Mouse (Mus musculus) liver, embryonic 12.5 days (tissue): Measurements from ENCODE around the gene Gtf2ird1. TPM values are rescaled to one million over a fixed set of nuclear protein-coding genes. Genes with fewer than 3 reads are reported as not detected.
A peak's percentile ranks its signal among the peaks of the same experiment; 100 is the strongest.

ENCODE experiments used
- ATAC-seq: fragments of 200-750 bp; cut with Nextera tagmentation; 2 replicates; pipeline ENCODE4 v1.8.0; 2017; ENCODE audit warnings: moderate number of reproducible peaks, mild to moderate bottlenecking, moderate library complexity
- H3K27ac ChIP-seq: fragments of 300-500 bp; sonication (generic); 2 replicates; pipeline ENCODE4 v1.5.1; 2016; ENCODE audit warnings: mild to moderate bottlenecking
- H3K27me3 ChIP-seq: fragments of 300-500 bp; sonication (generic); replicated peaks from 2 replicates; pipeline ENCODE4 v1.6.1; 2016; ENCODE audit warnings: mild to moderate bottlenecking, moderate library complexity
- H3K36me3 ChIP-seq: fragments of 300-500 bp; sonication (generic); 2 replicates; pipeline ENCODE4 v1.6.1; 2016; ENCODE audit warnings: mild to moderate bottlenecking, moderate library complexity
- H3K4me1 ChIP-seq: fragments of 300-500 bp; sonication (generic); 2 replicates; pipeline ENCODE4 v1.6.1; 2016
- H3K4me2 ChIP-seq: fragments of 300-500 bp; sonication (generic); 2 replicates; pipeline ENCODE4 v1.6.1; 2016; ENCODE audit warnings: mild to moderate bottlenecking, moderate library complexity
- H3K4me3 ChIP-seq: fragments of 300-500 bp; sonication (generic); 2 replicates; pipeline ENCODE4 v1.5.1; 2016; ENCODE audit warnings: mild to moderate bottlenecking, moderate library complexity
- H3K9ac ChIP-seq: fragments of 300-500 bp; sonication (generic); 2 replicates; pipeline ENCODE4 v1.6.1; 2016; ENCODE audit warnings: mild to moderate bottlenecking, moderate library complexity
- H3K9me3 ChIP-seq: fragments of 300-500 bp; sonication (generic); replicated peaks from 2 replicates; pipeline ENCODE4 v1.6.1; 2016; ENCODE audit warnings: mild to moderate bottlenecking, moderate library complexity
- WGBS: fragments of 180-500 bp; shearing (Covaris S2); methylation state at CpG from one replicate; pipeline ENCODE4 v1.1.7; 2016; ENCODE audit not compliant: insufficient replicate concordance; 5-methylcytosine and 5-hydroxymethylcytosine counted together
- polyA plus RNA-seq: library from polyadenylated mRNA; unstranded; fragments of >200 nt; fragmentation: Nextera tagmentation; extraction: Ambion mirVana; gene quantifications from 2 replicates; pipeline ENCODE4 v1.2.1, GENCODE M21; 2016

Gtf2ird1 gene
- polyA plus RNA-seq, 1 experiment from 2014 or later, result 23.5 TPM

GRCm38 (mm10) chr5:134332743-134333142 lies 123.8 kb downstream of the Gtf2ird1 start:
- no peak overlapping the region for H3K9ac ChIP-seq
- H3K27me3 ChIP-seq, result no peaks in the 10 kb centered on the region
- peaks cover 29% of the 10 kb centered on the region for H3K4me1 ChIP-seq
- 76% methylated on average over 8 of the region's 8 CpGs for WGBS
- no peaks in the 10 kb centered on the region for H3K36me3 ChIP-seq
- H3K27ac ChIP-seq, result no peak overlapping the region
- H3K4me2 ChIP-seq, result no peak overlapping the region
- no peak overlapping the region for H3K4me3 ChIP-seq
- no peak for ATAC-seq
- H3K9me3 ChIP-seq, result no peaks in the 10 kb centered on the region

- Histone ChIP-seq H3K27me3 (no peaks in the 10 kb centered on the region), H3K9ac (no peak overlapping the region), H3K36me3 (no peaks in the 10 kb centered on the region), H3K9me3 (no peaks in the 10 kb centered on the region), H3K27ac (no peak overlapping the region), H3K4me3 (no peak overlapping the region), H3K4me1 (peaks cover 45% of the 10 kb centered on the region), H3K4me2 (no peak overlapping the region)
- no peak for ATAC-seq
- 74% methylated on average over 2 of the region's 2 CpGs for WGBS
Observed at GRCm38 (mm10) chr5:134330082-134330481, 126.4 kb downstream of the Gtf2ird1 start.

- Histone ChIP-seq H3K4me1 (peaks cover 48% of the 10 kb centered on the region), H3K4me3 (no peak overlapping the region), H3K27me3 (no peaks in the 10 kb centered on the region), H3K9ac (no peak overlapping the region), H3K36me3 (no peaks in the 10 kb centered on the region), H3K27ac (no peak overlapping the region), H3K9me3 (no peaks in the 10 kb centered on the region), H3K4me2 (no peak overlapping the region)
- WGBS, result 60% methylated on average over 4 of the region's 4 CpGs
- ATAC-seq, result no peak
Observed at GRCm38 (mm10) chr5:134329311-134329710, 127.2 kb downstream of the Gtf2ird1 start.

- H3K9me3 ChIP-seq, result no peaks in the 10 kb centered on the region
- 24% methylated on average over 6 of the region's 6 CpGs for WGBS
Observed at GRCm38 (mm10) chr5:134328482-134329001, 128.0 kb downstream of the Gtf2ird1 start.

GRCm38 (mm10) chr5:134325856-134326566 lies 130.5 kb downstream of the Gtf2ird1 start:
- H3K27ac ChIP-seq, result peak overlapping the region; percentile 66
- 49% methylated on average over 13 of the region's 13 CpGs for WGBS
- no peaks in the 10 kb centered on the region for H3K36me3 ChIP-seq
- no peak overlapping the region for H3K4me3 ChIP-seq
- H3K4me1 ChIP-seq, result peaks cover 65% of the 10 kb centered on the region
- H3K27me3 ChIP-seq, result no peaks in the 10 kb centered on the region
- H3K9me3 ChIP-seq, result no peaks in the 10 kb centered on the region
- ATAC-seq, result peak; percentile 33; the same call in 1 of the 2 replicates
- no peak overlapping the region for H3K9ac ChIP-seq
- peak overlapping the region; percentile 19; the same call in 1 of the 2 replicates for H3K4me2 ChIP-seq

More at GRCm38 (mm10) chr5:134328482-134329001, 128.0 kb downstream of the Gtf2ird1 start:
- Histone ChIP-seq H3K27me3 (no peaks in the 10 kb centered on the region), H3K27ac (peak overlapping the region; percentile 58), H3K36me3 (no peaks in the 10 kb centered on the region), H3K4me2 (peak overlapping the region; percentile 26), H3K9ac (no peak overlapping the region), H3K4me3 (no peak overlapping the region), H3K4me1 (peaks cover 54% of the 10 kb centered on the region)
- peak; percentile 81 for ATAC-seq

- no peak for ATAC-seq
- H3K4me3 ChIP-seq, result no peak overlapping the region
- 0 out of 2 replicates have a peak overlapping the region, but pooled peaks have one; percentile 3 for H3K9ac ChIP-seq
- no peaks in the 10 kb centered on the region for H3K9me3 ChIP-seq
- H3K4me2 ChIP-seq, result no peak overlapping the region
- WGBS, result 29% methylated on average over 2 of the region's 2 CpGs
- no peaks in the 10 kb centered on the region for H3K27me3 ChIP-seq
- H3K36me3 ChIP-seq, result no peaks in the 10 kb centered on the region
- no peak overlapping the region for H3K27ac ChIP-seq
- peaks cover 49% of the 10 kb centered on the region for H3K4me1 ChIP-seq
Observed at GRCm38 (mm10) chr5:134323869-134324268, 132.6 kb downstream of the Gtf2ird1 start.

- Histone ChIP-seq H3K27me3 (no peaks in the 10 kb centered on the region), H3K27ac (no peak overlapping the region), H3K36me3 (no peaks in the 10 kb centered on the region), H3K4me2 (no peak overlapping the region), H3K4me1 (peaks cover 47% of the 10 kb centered on the region), H3K4me3 (no peak overlapping the region), H3K9me3 (no peaks in the 10 kb centered on the region), H3K9ac (no peak overlapping the region)
- no peak for ATAC-seq
- WGBS, result 67% methylated on average over 13 of the region's 13 CpGs
Observed at GRCm38 (mm10) chr5:134323311-134323710, 133.2 kb downstream of the Gtf2ird1 start.

- 83% methylated on average over 13 of the region's 13 CpGs for WGBS
- no peaks in the 10 kb centered on the region for H3K27me3 ChIP-seq
- ATAC-seq, result no peak
Observed at GRCm38 (mm10) chr5:134322355-134322754, 134.2 kb downstream of the Gtf2ird1 start.

GRCm38 (mm10) chr5:134321699-134322098 lies 134.8 kb downstream of the Gtf2ird1 start:
- no peak overlapping the region for H3K4me3 ChIP-seq
- H3K9me3 ChIP-seq, result no peaks in the 10 kb centered on the region
- no peak overlapping the region for H3K27ac ChIP-seq
- no peak for ATAC-seq
- H3K27me3 ChIP-seq, result no peaks in the 10 kb centered on the region
- no peak overlapping the region for H3K4me2 ChIP-seq
- peaks cover 45% of the 10 kb centered on the region for H3K4me1 ChIP-seq
- no peak overlapping the region for H3K9ac ChIP-seq
- no peaks in the 10 kb centered on the region for H3K36me3 ChIP-seq
- WGBS, result 70% methylated on average over 7 of the region's 7 CpGs

More at GRCm38 (mm10) chr5:134322355-134322754, 134.2 kb downstream of the Gtf2ird1 start:
- H3K4me2 ChIP-seq, result no peak overlapping the region
- H3K9me3 ChIP-seq, result no peaks in the 10 kb centered on the region
- H3K27ac ChIP-seq, result no peak overlapping the region
- no peaks in the 10 kb centered on the region for H3K36me3 ChIP-seq
- H3K4me3 ChIP-seq, result no peak overlapping the region
- H3K9ac ChIP-seq, result no peak overlapping the region
- H3K4me1 ChIP-seq, result peaks cover 46% of the 10 kb centered on the region

GRCm38 (mm10) chr5:134318903-134319302 lies 137.6 kb downstream of the Gtf2ird1 start:
- Histone ChIP-seq H3K27ac (no peak overlapping the region), H3K9me3 (no peaks in the 10 kb centered on the region), H3K9ac (no peak overlapping the region), H3K36me3 (no peaks in the 10 kb centered on the region), H3K4me2 (no peak overlapping the region), H3K4me1 (peaks cover 38% of the 10 kb centered on the region), H3K4me3 (no peak overlapping the region), H3K27me3 (no peaks in the 10 kb centered on the region)
- 77% methylated on average over 6 of the region's 6 CpGs for WGBS
- ATAC-seq, result no peak

GRCm38 (mm10) chr5:134316721-134317120 lies 139.8 kb downstream of the Gtf2ird1 start:
- Histone ChIP-seq H3K9ac (no peak overlapping the region), H3K4me3 (no peak overlapping the region), H3K4me2 (no peak overlapping the region), H3K9me3 (no peaks in the 10 kb centered on the region), H3K36me3 (peaks cover 3% of the 10 kb centered on the region; the same call in 1 of the 2 replicates), H3K27ac (no peak overlapping the region), H3K27me3 (no peaks in the 10 kb centered on the region), H3K4me1 (peaks cover 37% of the 10 kb centered on the region)
- ATAC-seq, result no peak
- 67% methylated on average over 7 of the region's 7 CpGs for WGBS

- Histone ChIP-seq H3K27ac (peak overlapping the region; percentile 87), H3K9ac (peak overlapping the region; percentile 84), H3K4me2 (peak overlapping the region; percentile 98)
Observed at GRCm38 (mm10) chr5:134315623-134316350, 140.7 kb downstream of the Gtf2ird1 start.

More at GRCm38 (mm10) chr5:134315623-134316350, 140.7 kb downstream of the Gtf2ird1 start:
- H3K27me3 ChIP-seq, result no peaks in the 10 kb centered on the region
- no peaks in the 10 kb centered on the region for H3K9me3 ChIP-seq
- H3K4me3 ChIP-seq, result peak overlapping the region; percentile 91
- peaks cover 38% of the 10 kb centered on the region for H3K4me1 ChIP-seq
- H3K36me3 ChIP-seq, result peaks cover 12% of the 10 kb centered on the region
- no peak for ATAC-seq
- WGBS, result 9% methylated on average over 25 of the region's 25 CpGs
